Mouse (Mus musculus) liver, adult 2 months (tissue): ENCODE data around the gene Dmrta2.

Experiments
- CTCF ChIP-seq: fragments of 200-500 bp; IDR thresholded peaks from 2 replicates; pipeline ENCODE4 v1.5.1; 2011; ENCODE audit warnings: low read depth, low read length, control low read depth
- POLR2A ChIP-seq: fragments of 200-500 bp; IDR thresholded peaks from 2 replicates; pipeline ENCODE4 v1.6.1; 2011; ENCODE audit warnings: low read length, control low read depth; ENCODE audit not compliant: insufficient read depth; ENCODE audit errors: extremely low read depth

- TF ChIP-seq CTCF (peak; percentile 95), POLR2A (no peak)
These were observed 44.2 kb downstream of the Dmrta2 start for GRCm38 (mm10) chr4:110021956-110022625.
